Mouse (Mus musculus) ZHBTc4 (cell line): Measurements from ENCODE around the gene Slc28a2.
"Not testable (repeated sequence)": the region's sequence is repeated elsewhere in the genome, so short reads cannot be mapped to it uniquely, and the experiment has no call there.

Experiments
- DNase-seq: peaks from one replicate; pipeline ENCODE4 v3.0.0-alpha.2; 2011; ENCODE audit warnings: low read depth, low spot score

Gene Slc28a2

DNA sequence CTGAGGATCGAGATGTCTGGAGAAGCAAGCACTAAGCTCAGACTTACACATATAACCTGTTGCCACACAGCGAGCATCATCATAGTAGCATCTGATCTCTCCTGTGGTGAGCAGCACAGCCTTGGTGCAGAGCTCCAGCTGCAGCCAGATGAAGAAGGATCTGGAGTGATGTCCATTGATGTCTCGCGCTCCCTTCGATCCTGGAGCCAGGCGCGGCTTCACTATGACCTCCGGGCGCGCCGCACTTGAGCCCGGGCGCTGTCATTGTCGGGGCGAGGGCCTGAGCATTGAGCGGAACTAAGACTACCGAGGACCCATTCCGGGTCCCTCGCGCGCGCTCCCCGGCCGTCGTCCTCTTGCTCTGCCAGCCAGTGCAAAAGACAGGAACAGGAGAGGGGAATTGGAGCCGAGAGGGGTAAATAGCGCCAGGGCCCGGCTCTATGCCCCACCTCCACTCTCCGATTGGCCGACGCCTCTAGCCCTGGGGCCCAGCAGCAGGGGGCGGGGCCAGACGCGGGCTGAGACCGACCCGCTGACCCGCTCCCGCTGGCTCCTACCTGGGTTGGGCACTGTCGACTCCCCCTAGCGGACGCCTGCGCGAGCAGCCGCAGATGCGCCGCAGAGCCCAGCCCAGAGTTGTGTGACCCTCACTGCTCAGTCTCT is 41.2 kb downstream of the Slc28a2 start:
- peak; percentile 96 for DNase-seq

DNA sequence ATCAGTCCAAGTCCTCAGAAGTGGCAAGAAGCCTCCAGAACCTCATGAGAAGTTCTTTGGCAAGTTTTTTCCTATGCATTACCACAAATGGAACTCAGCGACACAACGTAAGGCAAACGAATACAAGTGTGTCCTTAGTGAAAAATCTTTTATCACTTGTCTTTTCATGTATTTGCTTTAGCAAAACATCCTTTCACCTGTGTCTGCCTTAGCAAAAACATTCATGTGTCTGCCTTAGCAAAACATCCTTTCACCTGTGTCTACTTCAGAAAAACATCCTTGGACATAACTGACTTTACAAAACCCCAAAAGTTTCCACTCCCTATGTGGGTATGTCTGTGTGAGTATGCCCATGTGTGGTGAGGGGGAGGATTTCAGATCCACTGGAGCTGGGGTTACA is 42.9 kb downstream of the Slc28a2 start:
- DNase-seq, result no peak

DNA sequence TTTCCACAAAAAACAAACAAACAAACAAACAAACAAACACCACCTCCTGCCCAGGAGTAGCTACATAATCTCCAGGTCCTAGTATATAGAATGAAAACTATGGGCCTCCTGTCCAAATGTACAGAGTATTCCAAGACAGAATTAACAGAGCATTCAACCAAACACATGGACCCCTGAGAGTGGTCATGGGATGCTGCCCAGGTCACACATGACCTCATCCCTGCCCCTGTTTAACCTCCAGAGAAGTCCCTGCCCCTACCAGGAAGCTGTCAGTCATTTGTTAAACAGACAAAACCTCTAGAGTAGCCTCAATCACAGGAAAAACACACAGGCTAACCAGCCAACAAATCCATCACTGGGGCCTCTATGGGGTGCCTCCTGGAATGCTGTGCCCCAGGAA is 50.3 kb downstream of the Slc28a2 start:
- no peak for DNase-seq

DNA sequence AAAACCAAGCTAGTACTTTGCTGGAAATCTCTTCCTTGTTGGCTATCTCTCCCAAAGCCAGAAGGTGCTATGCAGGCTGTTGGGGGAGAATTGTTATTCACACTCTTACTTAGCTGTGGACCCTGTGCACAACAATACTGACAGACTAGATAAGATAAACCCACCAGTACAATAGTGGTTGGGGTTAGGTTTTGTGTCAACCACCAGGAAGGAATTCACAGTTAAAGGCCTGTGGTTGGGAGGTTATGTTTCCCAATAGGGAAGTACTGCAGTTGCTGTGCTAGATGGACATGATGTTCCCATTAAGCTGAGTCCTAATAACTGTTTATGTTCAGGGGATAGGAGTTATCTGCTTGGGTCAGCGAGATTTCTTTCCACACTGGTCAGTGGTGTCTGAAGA is 57.5 kb downstream of the Slc28a2 start:
- DNase-seq, result not testable (repeated sequence)

DNA sequence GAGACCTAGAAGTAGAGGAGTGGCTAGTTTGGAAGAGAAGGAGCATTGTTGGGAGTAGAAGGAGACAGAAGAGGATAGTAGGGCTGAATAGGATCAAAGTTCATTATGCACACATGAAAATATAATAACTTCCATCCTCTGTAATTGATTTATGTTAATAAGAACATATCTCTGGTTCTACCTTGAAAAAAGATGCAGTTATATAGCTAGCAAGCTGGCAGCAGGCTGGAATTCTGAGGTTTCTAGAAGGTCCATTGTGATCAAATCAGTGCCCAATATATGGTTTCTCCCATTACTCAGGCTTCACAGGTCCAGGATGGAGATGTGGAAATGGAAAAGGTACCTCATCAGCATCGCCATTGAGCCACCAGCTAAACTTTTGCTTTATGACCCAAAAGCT is 58.4 kb downstream of the Slc28a2 start, which contains the start of gene Gm14085:
Gm14085 (plus strand) TSS at position 301 of the 400 bp plus-strand sequence.
- no peak for DNase-seq

- not testable (repeated sequence) for DNase-seq
Observed at GRCm38 (mm10) chr2:122485654-122486053, 59.4 kb downstream of the Slc28a2 start.

GRCm38 (mm10) chr2:122486122-122486521 is 59.8 kb downstream of the Slc28a2 start:
- DNase-seq, result not testable (repeated sequence)

DNA sequence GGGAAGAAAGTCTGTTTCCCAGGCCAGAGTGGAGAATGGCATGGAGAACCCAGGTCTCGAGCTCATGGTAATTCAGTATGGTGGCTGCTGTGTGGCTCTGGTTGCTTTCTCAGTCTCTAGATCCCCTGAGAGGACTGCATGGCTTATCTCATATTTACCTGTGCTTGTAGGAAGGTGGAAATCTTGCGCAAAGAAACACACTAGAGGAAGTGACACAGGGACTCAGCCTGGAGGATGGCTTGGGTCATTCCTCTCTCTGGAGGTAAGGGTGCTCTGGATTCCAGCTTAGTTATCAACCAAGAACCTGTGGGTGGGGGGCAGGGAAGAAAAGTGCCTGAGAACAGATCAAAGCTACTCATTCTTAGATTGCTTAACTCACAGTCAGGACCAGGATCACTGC is 60.4 kb downstream of the Slc28a2 start:
- no peak for DNase-seq
